Mouse (Mus musculus) liver, adult 2 months (tissue): Measurements from ENCODE around the gene Chd5. TPM values are rescaled to one million over a fixed set of nuclear protein-coding genes. Genes with fewer than 3 reads are reported as not detected.
A peak's percentile ranks its signal among the peaks of the same experiment; 100 is the strongest.

Source experiments
- DNase-seq: peaks from one replicate; pipeline ENCODE4 v3.0.0-alpha.2; 2011; ENCODE audit warnings: low read depth, low spot score; ENCODE audit errors: extremely low read depth
- H3K27ac ChIP-seq: fragments of 200-500 bp; replicated peaks from 2 replicates; pipeline ENCODE4 v1.5.1; 2012; ENCODE audit warnings: low read depth, mild to moderate bottlenecking, control low read depth, inconsistent platforms, low read length; ENCODE audit not compliant: insufficient read depth
- H3K27me3 ChIP-seq: fragments of 200-500 bp; 2 replicates; pipeline ENCODE4 v1.6.1; 2012; ENCODE audit warnings: mild to moderate bottlenecking, moderate library complexity, low read length, inconsistent platforms; ENCODE audit not compliant: control insufficient read depth, insufficient read depth
- H3K36me3 ChIP-seq: fragments of 200-500 bp; 2 replicates; pipeline ENCODE4 v1.6.1; 2012; ENCODE audit warnings: low read length, inconsistent platforms; ENCODE audit not compliant: control insufficient read depth, insufficient read depth
- H3K4me1 ChIP-seq: fragments of 200-500 bp; 2 replicates; pipeline ENCODE4 v1.6.1; 2011; ENCODE audit warnings: low read length; ENCODE audit not compliant: control insufficient read depth, insufficient read depth
- H3K4me3 ChIP-seq: fragments of 200-500 bp; 2 replicates; pipeline ENCODE4 v1.5.1; 2011; ENCODE audit warnings: low read depth, mild to moderate bottlenecking, control low read depth, low read length, moderate library complexity; ENCODE audit not compliant: insufficient read depth
- H3K79me2 ChIP-seq: fragments of 200-500 bp; 2 replicates; pipeline ENCODE4 v1.6.1; 2012; ENCODE audit warnings: inconsistent platforms, mild to moderate bottlenecking, low read length, moderate library complexity; ENCODE audit not compliant: control insufficient read depth, insufficient read depth
- H3K9ac ChIP-seq: fragments of 200-500 bp; 2 replicates; pipeline ENCODE4 v1.6.1; 2012; ENCODE audit warnings: low read depth, mild to moderate bottlenecking, control low read depth, inconsistent platforms, low read length
- CTCF ChIP-seq: fragments of 200-500 bp; IDR thresholded peaks from 2 replicates; pipeline ENCODE4 v1.5.1; 2011; ENCODE audit warnings: low read depth, low read length, control low read depth
- POLR2A ChIP-seq: fragments of 200-500 bp; IDR thresholded peaks from 2 replicates; pipeline ENCODE4 v1.6.1; 2011; ENCODE audit warnings: low read length, control low read depth; ENCODE audit not compliant: insufficient read depth; ENCODE audit errors: extremely low read depth
- WGBS: fragments of 180-500 bp; shearing (Covaris S2); methylation state at CpG from one replicate; pipeline ENCODE4 v1.1.7; 2018; 5-methylcytosine and 5-hydroxymethylcytosine counted together
- polyA plus RNA-seq: library from polyadenylated mRNA; depleted of rRNA; stranded (reverse); fragments of >200 nt; gene quantifications from 2 replicates; pipeline ENCODE4 v1.2.3, GENCODE M21; 2012; rRNA removed
- total RNA-seq: library from RNA; depleted of rRNA; stranded (reverse); fragments of >200 nt; gene quantifications from 2 replicates; pipeline ENCODE4 v1.2.3, GENCODE M21; 2014; rRNA removed

The Chd5 gene
- total and polyA plus RNA-seq, 2 experiments = under 0.01 TPM; not detected in 1

GRCm38 (mm10) chr4:152434836-152435235 lies 96.4 kb downstream of the Chd5 start:
- Histone ChIP-seq H3K27me3 (no peaks in the 10 kb centered on the region), H3K4me1 (no peaks in the 10 kb centered on the region), H3K36me3 (no peaks in the 10 kb centered on the region), H3K4me3 (no peak overlapping the region), H3K9ac (no peak overlapping the region), H3K27ac (no peak overlapping the region), H3K79me2 (no peaks in the 10 kb centered on the region)
- 5% methylated on average over 9 of the region's 9 CpGs for WGBS
- DNase-seq = peak; percentile 29
- TF ChIP-seq POLR2A (no peak), CTCF (peak; percentile 91)

DNA sequence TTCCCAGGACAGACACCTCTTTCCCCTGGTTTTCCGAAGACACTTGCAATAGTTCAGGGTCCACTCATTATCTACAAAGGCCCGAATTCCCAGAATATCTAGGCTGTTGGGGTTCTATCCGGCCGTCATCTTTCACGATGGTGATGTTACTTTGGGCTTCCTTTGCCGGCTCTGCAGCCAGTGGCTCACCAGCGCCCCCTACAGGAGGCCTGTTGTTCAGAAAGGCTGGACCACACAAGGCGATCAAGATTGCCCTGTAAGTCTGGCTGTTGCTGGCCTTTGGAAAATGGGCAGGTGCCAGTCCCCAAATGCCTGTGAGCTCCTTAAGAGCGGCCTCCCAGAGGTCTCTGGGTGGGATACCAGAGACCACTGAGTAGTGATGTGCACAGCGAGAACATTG lies 96.8 kb downstream of the Chd5 start:
- Histone ChIP-seq H3K4me1 (no peaks in the 10 kb centered on the region), H3K36me3 (no peaks in the 10 kb centered on the region), H3K79me2 (no peaks in the 10 kb centered on the region), H3K27ac (no peak overlapping the region), H3K9ac (no peak overlapping the region), H3K4me3 (no peak overlapping the region), H3K27me3 (no peaks in the 10 kb centered on the region)
- no peak for DNase-seq
- TF ChIP-seq POLR2A (no peak), CTCF (peak; percentile 89)
- whole genome bisulfite sequencing = 14% methylated on average over 10 of the region's 10 CpGs

Other genes starting within 250 kb of the Chd5 start
- gene Tnfrsf25, start 222.7 kb upstream of the Chd5 start, total RNA-seq = 0.13 and 0.28 TPM in 2 replicates
- gene Tnfrsf25, start 222.7 kb upstream of the Chd5 start, polyA plus RNA-seq = 0.54 and 0.72 TPM in 2 replicates
- 0.20 and 0.28 TPM in 2 replicates for gene Espn, start 186.3 kb upstream of the Chd5 start, total RNA-seq
- 0.47 and 1.4 TPM in 2 replicates for gene Espn, start 186.3 kb upstream of the Chd5 start, polyA plus RNA-seq
- gene Hes2, start 179.8 kb upstream of the Chd5 start, total RNA-seq = not detected in 2 replicates
- gene Hes2, start 179.8 kb upstream of the Chd5 start, polyA plus RNA-seq = not detected in 2 replicates
- 9.3 and 10.7 TPM in 2 replicates for gene Acot7, start 160.5 kb upstream of the Chd5 start, total RNA-seq
- gene Acot7, start 160.5 kb upstream of the Chd5 start, polyA plus RNA-seq = 18.4 and 20.8 TPM in 2 replicates
- gene Gpr153, start 64.4 kb upstream of the Chd5 start, total RNA-seq = 0.46 and 0.54 TPM in 2 replicates
- gene Gpr153, start 64.4 kb upstream of the Chd5 start, polyA plus RNA-seq = 0.98 and 1.1 TPM in 2 replicates
- gene Hes3, start 47.0 kb upstream of the Chd5 start, total RNA-seq = not detected in 2 replicates
- not detected in 2 replicates for gene Hes3, start 47.0 kb upstream of the Chd5 start, polyA plus RNA-seq
- gene Icmt, start 41.4 kb upstream of the Chd5 start, total RNA-seq = 13.2 and 14.9 TPM in 2 replicates
- 16.5 and 17.6 TPM in 2 replicates for gene Icmt, start 41.4 kb upstream of the Chd5 start, polyA plus RNA-seq
- not detected in 2 replicates for gene Rnf207, start 19.7 kb upstream of the Chd5 start, total RNA-seq
- 0.13 TPM in 1 of 2 replicates, not detected in the other for gene Rnf207, start 19.7 kb upstream of the Chd5 start, polyA plus RNA-seq
- gene Rpl22, start 12.9 kb upstream of the Chd5 start, total RNA-seq = 170 and 199 TPM in 2 replicates
- gene Rpl22, start 12.9 kb upstream of the Chd5 start, polyA plus RNA-seq = 22.2 and 22.9 TPM in 2 replicates
- gene Nphp4, start 138.1 kb downstream of the Chd5 start, total RNA-seq = not detected in 2 replicates
- gene Nphp4, start 138.1 kb downstream of the Chd5 start, polyA plus RNA-seq = 0.04 and 0.07 TPM in 2 replicates
- 0.37 and 1.1 TPM in 2 replicates for gene Kcnab2, start 139.2 kb downstream of the Chd5 start, total RNA-seq
- 0.59 and 0.76 TPM in 2 replicates for gene Kcnab2, start 139.2 kb downstream of the Chd5 start, polyA plus RNA-seq